Mouse (Mus musculus) monocyte, adult 59 days (primary cell): ENCODE results near the gene 1700031F05Rik. TPM values are rescaled to one million over a fixed set of nuclear protein-coding genes. Genes with fewer than 3 reads are reported as not detected.

Experiments
- total RNA-seq, 2 experiments: library from RNA; stranded (reverse); gene quantifications; one replicate each; pipeline ENCODE4 v1.2.4; 2023

Gene 1700031F05Rik
- total RNA-seq = not detected

GRCm38 (mm10) chrX:102867871-102868270, at the start of gene 1700031F05Rik:
TSS of gene 1700031F05Rik (minus strand) at chrX:102867971.

GRCm38 (mm10) chrX:102908587-102908986, 40.8 kb upstream of the 1700031F05Rik start, which contains the start of the genes Dmrtc1a and 1700011M02Rik:
TSS of gene Dmrtc1a (minus strand) at chrX:102908687.
TSS of gene 1700011M02Rik (plus strand) at chrX:102908905.

GRCm38 (mm10) chrX:102854516-102854915, 13.3 kb downstream of the 1700031F05Rik start, which contains the start of gene Dmrtc1c2:
TSS of gene Dmrtc1c2 (minus strand) at chrX:102854616.

Other genes with a start within 250 kb of the 1700031F05Rik start
- 1 to 10 TPM; 7.1 to 8.9 TPM for gene Phka1, start 223.7 kb downstream of the 1700031F05Rik start, total RNA-seq
- gene Gm3880, start 181.0 kb downstream of the 1700031F05Rik start, total RNA-seq = not detected
- gene Gm9112, start 160.3 kb downstream of the 1700031F05Rik start, total RNA-seq = not detected
- not detected for gene Dmrtc1b, start 160.1 kb downstream of the 1700031F05Rik start, total RNA-seq
- gene Dmrtc1c1, start 65.0 kb downstream of the 1700031F05Rik start, total RNA-seq = not detected
- gene Dmrtc1c2, start 13.4 kb downstream of the 1700031F05Rik start, total RNA-seq = not detected
- not detected for gene Dmrtc1a, start 40.7 kb upstream of the 1700031F05Rik start, total RNA-seq
- gene 1700011M02Rik, start 40.9 kb upstream of the 1700031F05Rik start, total RNA-seq = not detected
- not detected for gene 1700018G05Rik, start 60.4 kb upstream of the 1700031F05Rik start, total RNA-seq